ENCODE assay signal across 18 mouse cellular contexts in genomic region chr14:22597508-22597907, GRCm38 (mm10).
DNase-seq lines count a peak whose midpoint lies in the region; ATAC-seq and TF ChIP-seq lines count a peak whose summit lies in the region.
"Had no signal": no experiment of that assay in that cellular context is flagged by ENCODE, and none has a peak within 500 bp of the region (broad histone marks: within the 10 kb centered on the region; RNA-seq: fewer than 3 reads in every experiment).

No protein-coding gene starts in this region.

- ATAC-seq in limb, embryonic 14.5 days (ENCODE audit: low FRiP score, low read depth), result peak; percentile 30; the same call in 1 of the 2 replicates
- ATAC-seq in stomach, embryonic 16.5 days (ENCODE audit: insufficient read depth, low FRiP score), result no peak
- no peak for ATAC-seq in megakaryocyte, adult 5-6 weeks (ENCODE audit: poor library complexity, severe bottlenecking)
- ATAC-seq in forebrain, embryonic 15.5 days (replicated peaks), result no peak
- ATAC-seq: forebrain, embryonic 14.5 days; liver, embryonic 12.5 days had no signal

- H3K9me3 ChIP-seq in limb, embryonic 14.5 days (ENCODE audit: control insufficient read depth, low read length), result no peaks in the 10 kb centered on the region
- H3K9me3 ChIP-seq in limb, embryonic 10.5 days (replicated peaks), result no peaks in the 10 kb centered on the region
- H3K9me3 ChIP-seq in stomach, embryonic 16.5 days (replicated peaks; ENCODE audit: control insufficient read depth, low read length), result no peaks in the 10 kb centered on the region
- H3K9me3 ChIP-seq in forebrain, embryonic 15.5 days, result peaks cover 6% of the 10 kb centered on the region; the same call in 1 of the 2 replicates
- H3K9me3 ChIP-seq: hindbrain, embryonic 13.5 days; liver, embryonic 12.5 days; midbrain, embryonic 12.5 days had no signal

- 39% methylated on average over 2 of the region's 2 CpGs for WGBS in limb, embryonic 14.5 days
- 61% methylated on average over 2 of the region's 2 CpGs for WGBS in limb, embryonic 10.5 days
- WGBS in stomach, embryonic 16.5 days, result 44% methylated on average over 2 of the region's 2 CpGs
- 81% methylated on average over 2 of the region's 2 CpGs for WGBS in forebrain, embryonic 15.5 days

- no peak for TF ChIP-seq POLR2A in limb, embryonic 14.5 days (IDR thresholded peaks at IDR 0.05; ENCODE audit: borderline replicate concordance, extremely low read depth, insufficient read depth, insufficient read length)
- no peak for TF ChIP-seq POLR2A in embryonic fibroblast, embryonic 13.5 days (IDR thresholded peaks at IDR 0.05; ENCODE audit: low read depth, low read length)

- H3K9ac ChIP-seq in limb, embryonic 14.5 days (ENCODE audit: low read depth, low read length, severe bottlenecking), result no peak overlapping the region
- H3K9ac ChIP-seq in stomach, embryonic 16.5 days (ENCODE audit: low read length), result no peak overlapping the region
- H3K9ac ChIP-seq in forebrain, embryonic 15.5 days (replicated peaks), result no peak overlapping the region
- H3K9ac ChIP-seq: hindbrain, embryonic 13.5 days; liver, embryonic 12.5 days; midbrain, embryonic 12.5 days had no signal

- H3K4me1 ChIP-seq in limb, embryonic 14.5 days (ENCODE audit: control insufficient read depth, insufficient read depth, low read length), result no peaks in the 10 kb centered on the region; the same call in 1 of the 2 replicates
- H3K4me1 ChIP-seq in limb, embryonic 10.5 days, result peaks cover 23% of the 10 kb centered on the region
- peaks cover 3% of the 10 kb centered on the region; the same call in 1 of the 2 replicates for H3K4me1 ChIP-seq in embryonic fibroblast, embryonic 13.5 days (ENCODE audit: control insufficient read depth, insufficient read depth, low read length)
- peaks cover 6% of the 10 kb centered on the region; the same call in 1 of the 2 replicates for H3K4me1 ChIP-seq in stomach, embryonic 16.5 days (ENCODE audit: control insufficient read depth, insufficient read depth, low read length)
- peaks cover 25% of the 10 kb centered on the region for H3K4me1 ChIP-seq in forebrain, embryonic 15.5 days
- H3K4me1 ChIP-seq: liver, embryonic 12.5 days had no signal

- H3K36me3 ChIP-seq in limb, embryonic 14.5 days (ENCODE audit: control insufficient read depth, insufficient read depth, low read length), result no peaks in the 10 kb centered on the region
- H3K36me3 ChIP-seq in limb, embryonic 10.5 days, result no peaks in the 10 kb centered on the region
- no peaks in the 10 kb centered on the region for H3K36me3 ChIP-seq in stomach, embryonic 16.5 days (ENCODE audit: control insufficient read depth, insufficient read depth, low read length)
- no peaks in the 10 kb centered on the region for H3K36me3 ChIP-seq in forebrain, embryonic 15.5 days
- H3K36me3 ChIP-seq: hindbrain, embryonic 13.5 days; liver, embryonic 12.5 days; midbrain, embryonic 12.5 days had no signal

- no peak for TF ChIP-seq CTCF in embryonic fibroblast, embryonic 13.5 days (IDR thresholded peaks at IDR 0.05; ENCODE audit: borderline replicate concordance, insufficient read depth, low read length)

- H3K27ac ChIP-seq in limb, embryonic 14.5 days (replicated peaks; ENCODE audit: low read depth, low read length), result no peak overlapping the region
- no peak overlapping the region for H3K27ac ChIP-seq in limb, embryonic 10.5 days
- H3K27ac ChIP-seq in embryonic fibroblast, embryonic 13.5 days (ENCODE audit: insufficient read depth, low read length), result peak overlapping the region; percentile 80
- H3K27ac ChIP-seq in stomach, embryonic 16.5 days (ENCODE audit: low read length), result 0 out of 2 replicates have a peak overlapping the region, but pooled peaks have one; percentile 10
- no peak overlapping the region for H3K27ac ChIP-seq in forebrain, embryonic 15.5 days (replicated peaks)
- H3K27ac ChIP-seq: heart, adult 2 months; liver, embryonic 12.5 days; midbrain, embryonic 12.5 days had no signal

- H3K4me3 ChIP-seq in limb, embryonic 14.5 days (replicated peaks; ENCODE audit: low read length), result no peak overlapping the region
- no peak overlapping the region for H3K4me3 ChIP-seq in limb, embryonic 10.5 days
- H3K4me3 ChIP-seq in embryonic fibroblast, embryonic 13.5 days (ENCODE audit: insufficient read depth, low read length), result no peak overlapping the region
- H3K4me3 ChIP-seq in stomach, embryonic 16.5 days (replicated peaks; ENCODE audit: low read length), result no peak overlapping the region
- H3K4me3 ChIP-seq in forebrain, embryonic 15.5 days, result no peak overlapping the region
- H3K4me3 ChIP-seq: heart, adult 2 months; hindbrain, embryonic 13.5 days; liver, embryonic 12.5 days; midbrain, embryonic 12.5 days had no signal

- H3K4me2 ChIP-seq in limb, embryonic 14.5 days (replicated peaks; ENCODE audit: low read depth, low read length, severe bottlenecking), result no peak overlapping the region
- H3K4me2 ChIP-seq in stomach, embryonic 16.5 days (ENCODE audit: low read depth, low read length), result no peak overlapping the region
- H3K4me2 ChIP-seq in forebrain, embryonic 15.5 days (replicated peaks), result no peak overlapping the region
- H3K4me2 ChIP-seq: hindbrain, embryonic 13.5 days; liver, embryonic 12.5 days; midbrain, embryonic 12.5 days had no signal

- H3K27me3 ChIP-seq in limb, embryonic 14.5 days (ENCODE audit: control insufficient read depth, insufficient read depth, low read length), result 0 out of 2 replicates have a peak, but pooled peaks cover 7% of the 10 kb centered on the region
- H3K27me3 ChIP-seq in limb, embryonic 10.5 days (ENCODE audit: low read depth, poor library complexity, severe bottlenecking), result peaks cover 71% of the 10 kb centered on the region
- H3K27me3 ChIP-seq in stomach, embryonic 16.5 days (ENCODE audit: control insufficient read depth, insufficient read depth, low read length), result no peaks in the 10 kb centered on the region
- H3K27me3 ChIP-seq in forebrain, embryonic 15.5 days, result no peaks in the 10 kb centered on the region
- H3K27me3 ChIP-seq: hindbrain, embryonic 13.5 days; liver, embryonic 12.5 days; midbrain, embryonic 12.5 days had no signal

- peak; percentile 71 for DNase-seq in limb, embryonic 14.5 days (ENCODE audit: low spot score)
- no peak for DNase-seq in limb, embryonic 10.5 days (ENCODE audit: low spot score)
- peak; percentile 81 for DNase-seq in NIH3T3 (ENCODE audit: low read depth)
- DNase-seq: adrenal gland, postnatal 25 days; cerebellum, adult 9-10 months; gastrocnemius, postnatal 14 days; heart, adult 2 months; kidney, adult 11 months; kidney, postnatal 10 days; lung, adult 2 months had no signal

Comparison
In these comparisons a context has a peak if more than half of its experiments do, and no peak if none do; other contexts are left out.
1. H3K27ac ChIP-seq: peak in embryonic fibroblast, embryonic 13.5 days (single experiment) and stomach, embryonic 16.5 days (single experiment); none in limb, embryonic 14.5 days (single experiment), limb, embryonic 10.5 days (single experiment) and forebrain, embryonic 15.5 days (single experiment).